Mouse (Mus musculus): ENCODE measurements at regions not wholly inside any gene's neighbourhood (a gene's known extent, or its start where the extent isn't known, plus 50 kb on each side); places are given as distances from the start of the nearest gene placed in this dataset.

DNA sequence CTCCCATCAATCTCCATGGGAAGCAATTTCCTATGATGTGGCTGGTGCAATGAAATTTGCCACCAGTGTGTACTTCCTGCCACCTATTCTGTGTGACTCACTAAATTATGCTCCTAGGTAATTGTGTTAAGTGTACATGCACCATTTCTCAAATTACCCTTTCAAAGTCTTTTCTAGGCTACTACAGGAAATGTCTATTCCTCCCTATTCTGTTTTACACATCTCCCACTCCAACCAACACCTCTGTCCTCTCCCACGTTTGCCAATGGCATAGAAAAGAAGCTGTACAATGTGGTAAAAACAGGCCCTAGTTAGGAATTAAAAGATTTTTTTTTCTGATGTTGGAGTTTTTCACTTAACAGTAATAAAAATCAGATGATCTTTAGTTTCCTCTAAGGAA lies 404.5 kb upstream of the Lsamp start:
- Histone ChIP-seq H3K36me3 (replicated peaks; ENCODE audit: insufficient read depth, low read length) (no peaks in the 10 kb centered on the region), H3K4me3 (ENCODE audit: low read depth, low read length) (no peak overlapping the region), H3K4me2 (ENCODE audit: low read depth, low read length) (no peak overlapping the region), H3K9ac (replicated peaks) (no peak overlapping the region), H3K9me3 (ENCODE audit: low read length) (no peaks in the 10 kb centered on the region), H3K27me3 (ENCODE audit: insufficient read depth, low read length) (no peaks in the 10 kb centered on the region), H3K4me1 (ENCODE audit: insufficient read depth) (no peaks in the 10 kb centered on the region), H3K27ac (ENCODE audit: low read depth) (no peak overlapping the region)
- ATAC-seq, result no peak
- no peak for DNase-seq
- TF ChIP-seq EP300 (IDR thresholded peaks at IDR 0.05; ENCODE audit: low read depth) (no peak), CTCF (IDR thresholded peaks at IDR 0.05; ENCODE audit: low read depth) (no peak)
- WGBS (ENCODE audit: insufficient replicate concordance), result 53% methylated on average over 1 of the region's 1 CpGs

All from liver, postnatal 0 days (tissue).